Mouse (Mus musculus) megakaryocyte, embryonic 14.5 days (primary cell): ENCODE results near the gene Tns3. TPM values are rescaled to one million over a fixed set of nuclear protein-coding genes. Genes with fewer than 3 reads are reported as not detected.
A peak's percentile ranks its signal among the peaks of the same experiment; 100 is the strongest.

Experiments used
- H3K27me3 ChIP-seq: replicated peaks from 2 replicates; pipeline ENCODE3; 2012; ENCODE audit warnings: inconsistent platforms
- H3K36me3 ChIP-seq: replicated peaks from 2 replicates; pipeline ENCODE3; 2012; ENCODE audit warnings: low read length, inconsistent platforms, mixed read lengths
- H3K4me1 ChIP-seq: 2 replicates; pipeline ENCODE4 v1.6.1; 2012; ENCODE audit warnings: inconsistent platforms
- H3K4me3 ChIP-seq: replicated peaks from 2 replicates; pipeline ENCODE3; 2012; ENCODE audit warnings: moderate library complexity, mild to moderate bottlenecking, inconsistent platforms
- H3K9me3 ChIP-seq: 2 replicates; pipeline ENCODE4 v1.6.1; 2012; ENCODE audit warnings: inconsistent platforms
- FLI1 ChIP-seq: IDR thresholded peaks from 2 replicates; pipeline ENCODE4 v1.6.1; 2012; ENCODE audit warnings: low read length, inconsistent platforms, mixed read lengths
- GATA1 ChIP-seq: IDR thresholded peaks from 3 replicates; pipeline ENCODE4 v1.6.1; 2012; ENCODE audit warnings: mixed read lengths, low read length, inconsistent platforms, borderline replicate concordance
- polyA plus RNA-seq: library from polyadenylated mRNA; stranded (reverse); fragments of >175 nt; gene quantifications from 2 replicates; pipeline ENCODE4 v1.2.3, GENCODE M21; 2012; ENCODE audit warnings: low replicate concordance; ENCODE audit not compliant: insufficient read depth

Tns3 gene
- polyA plus RNA-seq, 1 experiment, result 1.7 TPM

DNA sequence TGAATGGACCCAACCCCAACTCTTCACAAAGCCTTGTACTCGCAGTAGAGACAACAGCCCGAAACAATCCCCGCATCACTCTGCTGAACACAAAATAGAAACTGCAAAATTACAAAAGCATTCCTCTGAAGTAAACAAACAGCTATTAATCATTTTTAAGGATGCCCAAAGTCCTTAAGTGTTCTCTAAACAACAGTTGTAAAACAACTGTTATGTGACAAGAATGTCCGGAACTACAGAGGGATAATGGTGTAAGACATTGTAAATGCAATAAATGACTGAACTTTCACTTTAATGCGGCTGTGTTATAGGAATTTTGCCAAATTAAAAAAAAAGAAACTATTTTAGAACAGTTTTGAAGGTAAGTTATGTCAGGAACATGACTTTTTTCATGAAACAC, 190.7 kb downstream of the Tns3 start:
- TF ChIP-seq FLI1, result no peak
- TF ChIP-seq GATA1, result no peak
- Histone ChIP-seq H3K9me3 (no peaks in the 10 kb centered on the region; the same call in 1 of the 2 replicates), H3K27me3 (peaks cover 11% of the 10 kb centered on the region), H3K36me3 (no peaks in the 10 kb centered on the region), H3K4me1 (peaks cover 3% of the 10 kb centered on the region; the same call in 1 of the 2 replicates), H3K4me3 (no peak overlapping the region)

- Histone ChIP-seq H3K4me1 (peaks cover 7% of the 10 kb centered on the region; the same call in 1 of the 2 replicates), H3K27me3 (peaks cover 23% of the 10 kb centered on the region), H3K9me3 (no peaks in the 10 kb centered on the region; the same call in 1 of the 2 replicates), H3K36me3 (no peaks in the 10 kb centered on the region), H3K4me3 (no peak overlapping the region)
- TF ChIP-seq FLI1, result no peak
- TF ChIP-seq GATA1, result no peak
Observed at GRCm38 (mm10) chr11:8472439-8472838, 191.9 kb downstream of the Tns3 start.

- no peaks in the 10 kb centered on the region for H3K36me3 ChIP-seq
- H3K4me3 ChIP-seq, result no peak overlapping the region
- no peaks in the 10 kb centered on the region; the same call in 1 of the 2 replicates for H3K9me3 ChIP-seq
- peaks cover 28% of the 10 kb centered on the region for H3K27me3 ChIP-seq
- H3K4me1 ChIP-seq, result peaks cover 7% of the 10 kb centered on the region; the same call in 1 of the 2 replicates
- TF ChIP-seq FLI1 (no peak), GATA1 (no peak)
Observed at GRCm38 (mm10) chr11:8471535-8471934, 192.8 kb downstream of the Tns3 start.

DNA sequence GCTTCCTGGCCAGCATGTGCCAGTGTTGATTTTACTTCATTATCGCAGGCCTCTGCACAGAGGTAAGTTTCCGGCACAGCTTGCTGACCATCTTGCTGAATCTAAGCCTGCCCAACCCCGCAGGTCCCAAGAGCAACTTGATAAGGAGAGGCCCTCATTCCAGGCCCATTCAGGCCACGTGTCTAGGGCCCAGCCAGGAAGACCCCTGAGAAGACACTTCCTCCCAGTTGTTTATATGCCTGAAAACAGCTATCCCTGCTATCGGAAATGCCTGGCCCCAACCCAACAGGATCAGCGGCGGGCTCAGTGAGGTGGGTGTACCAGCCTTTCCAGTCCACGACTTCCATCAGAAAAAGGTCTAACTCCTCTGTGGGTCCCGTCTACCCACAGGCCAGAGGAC, 194.8 kb downstream of the Tns3 start:
- Histone ChIP-seq H3K36me3 (no peaks in the 10 kb centered on the region), H3K9me3 (no peaks in the 10 kb centered on the region; the same call in 1 of the 2 replicates), H3K4me3 (no peak overlapping the region), H3K27me3 (peaks cover 29% of the 10 kb centered on the region), H3K4me1 (peaks cover 7% of the 10 kb centered on the region; the same call in 1 of the 2 replicates)
- no peak for TF ChIP-seq GATA1
- TF ChIP-seq FLI1, result no peak

- H3K9me3 ChIP-seq, result no peaks in the 10 kb centered on the region; the same call in 1 of the 2 replicates
- H3K27me3 ChIP-seq, result peaks cover 29% of the 10 kb centered on the region
- peaks cover 7% of the 10 kb centered on the region; the same call in 1 of the 2 replicates for H3K4me1 ChIP-seq
- TF ChIP-seq GATA1 (no peak), FLI1 (no peak)
- H3K4me3 ChIP-seq, result peak overlapping the region; percentile 4
- H3K36me3 ChIP-seq, result no peaks in the 10 kb centered on the region
Observed at GRCm38 (mm10) chr11:8468161-8469091, 195.9 kb downstream of the Tns3 start.

- Histone ChIP-seq H3K36me3 (no peaks in the 10 kb centered on the region), H3K4me1 (peaks cover 7% of the 10 kb centered on the region; the same call in 1 of the 2 replicates), H3K4me3 (no peak overlapping the region), H3K27me3 (peaks cover 29% of the 10 kb centered on the region), H3K9me3 (no peaks in the 10 kb centered on the region; the same call in 1 of the 2 replicates)
- no peak for TF ChIP-seq GATA1
- no peak for TF ChIP-seq FLI1
Observed at GRCm38 (mm10) chr11:8467403-8468160, 196.8 kb downstream of the Tns3 start.

DNA sequence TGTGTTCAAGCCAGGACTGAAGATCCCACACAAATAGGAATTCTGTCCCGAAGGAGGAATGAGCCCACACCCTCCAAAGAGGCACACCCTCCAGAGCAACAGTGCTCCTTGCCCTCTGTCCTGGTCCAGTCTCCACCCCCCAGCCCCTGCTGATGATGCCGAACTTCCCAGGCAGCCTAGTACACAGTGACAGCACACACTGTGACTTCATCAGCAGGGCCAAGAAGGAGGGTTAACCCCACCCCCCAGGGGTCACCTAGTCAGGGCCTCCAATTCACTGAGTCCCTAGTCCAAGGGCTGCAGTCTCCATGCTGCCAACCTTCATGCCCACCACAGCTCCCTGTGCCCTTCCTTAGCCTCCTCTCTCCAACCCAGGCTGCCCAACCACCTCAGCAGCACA, 200.5 kb downstream of the Tns3 start:
- TF ChIP-seq GATA1 (no peak), FLI1 (no peak)
- Histone ChIP-seq H3K27me3 (peaks cover 20% of the 10 kb centered on the region), H3K36me3 (no peaks in the 10 kb centered on the region), H3K4me3 (peak overlapping the region; percentile 42), H3K4me1 (peaks cover 7% of the 10 kb centered on the region; the same call in 1 of the 2 replicates), H3K9me3 (no peaks in the 10 kb centered on the region)

DNA sequence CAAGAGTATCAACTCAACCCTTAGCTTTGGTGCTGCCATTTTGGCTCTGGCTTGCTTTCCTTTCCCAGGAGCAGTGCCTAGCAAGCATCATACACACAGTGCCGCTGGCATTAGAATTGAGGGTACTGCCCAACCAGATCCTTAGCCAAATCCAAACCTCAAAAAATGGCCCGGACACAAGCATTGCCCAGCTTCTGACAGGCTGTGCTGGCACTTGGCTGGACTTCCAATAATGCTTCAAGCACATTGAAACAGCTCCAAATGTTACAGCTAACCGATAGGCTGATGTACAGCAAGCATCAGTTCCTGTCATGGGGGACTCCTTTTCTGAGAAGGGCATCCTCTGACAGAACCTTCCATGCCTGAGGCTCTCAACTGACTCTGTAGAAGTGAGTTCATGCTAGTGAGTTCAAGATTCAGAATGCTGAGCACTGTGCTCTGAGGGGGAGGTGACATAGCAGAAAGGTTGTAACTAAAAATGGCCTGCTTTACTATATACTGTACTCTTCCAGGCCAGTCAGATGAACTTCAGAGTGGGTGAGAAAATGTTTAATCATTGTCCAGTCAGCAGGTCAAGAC, 201.4 kb downstream of the Tns3 start:
- no peaks in the 10 kb centered on the region for H3K9me3 ChIP-seq
- TF ChIP-seq GATA1, result no peak
- TF ChIP-seq FLI1, result no peak
- no peaks in the 10 kb centered on the region for H3K4me1 ChIP-seq
- H3K27me3 ChIP-seq, result peaks cover 11% of the 10 kb centered on the region
- no peaks in the 10 kb centered on the region for H3K36me3 ChIP-seq
- no peak overlapping the region for H3K4me3 ChIP-seq

GRCm38 (mm10) chr11:8460835-8461234, 203.5 kb downstream of the Tns3 start:
- Histone ChIP-seq H3K36me3 (no peaks in the 10 kb centered on the region), H3K4me1 (no peaks in the 10 kb centered on the region), H3K4me3 (no peak overlapping the region), H3K27me3 (no peaks in the 10 kb centered on the region), H3K9me3 (no peaks in the 10 kb centered on the region)
- TF ChIP-seq FLI1 (no peak), GATA1 (no peak)
